Mouse (Mus musculus) hindbrain, embryonic 15.5 days (tissue): ENCODE results near the gene 1700013F07Rik. TPM values are rescaled to one million over a fixed set of nuclear protein-coding genes. Genes with fewer than 3 reads are reported as not detected.
"Not testable (repeated sequence)": the region's sequence is repeated elsewhere in the genome, so short reads cannot be mapped to it uniquely, and the experiment has no call there.

Source experiments
- ATAC-seq: fragments of 200-750 bp; cut with Nextera tagmentation; 2 replicates; pipeline ENCODE4 v1.8.0; 2017; ENCODE audit warnings: low read depth, moderate number of reproducible peaks, moderate TSS enrichment; ENCODE audit not compliant: low FRiP score
- H3K27ac ChIP-seq: fragments of 300-500 bp; sonication (generic); replicated peaks from 2 replicates; pipeline ENCODE4 v1.5.1; 2015; ENCODE audit warnings: mild to moderate bottlenecking, inconsistent platforms
- H3K27me3 ChIP-seq: fragments of 300-500 bp; sonication (generic); 2 replicates; pipeline ENCODE4 v1.6.1; 2015; ENCODE audit warnings: control low read depth, inconsistent platforms
- H3K36me3 ChIP-seq: fragments of 300-500 bp; sonication (generic); 2 replicates; pipeline ENCODE4 v1.6.1; 2015; ENCODE audit warnings: control low read depth, inconsistent platforms
- H3K4me1 ChIP-seq: fragments of 300-500 bp; sonication (generic); replicated peaks from 2 replicates; pipeline ENCODE4 v1.6.1; 2015; ENCODE audit warnings: control low read depth, inconsistent platforms
- H3K4me2 ChIP-seq: fragments of 300-500 bp; sonication (generic); 2 replicates; pipeline ENCODE4 v1.6.1; 2015; ENCODE audit warnings: moderate library complexity, mild to moderate bottlenecking, inconsistent platforms
- H3K4me3 ChIP-seq: fragments of 300-500 bp; sonication (generic); 2 replicates; pipeline ENCODE4 v1.5.1; 2015; ENCODE audit warnings: mild to moderate bottlenecking, inconsistent platforms
- H3K9ac ChIP-seq: fragments of 300-500 bp; sonication (generic); 2 replicates; pipeline ENCODE4 v1.6.1; 2015; ENCODE audit warnings: inconsistent platforms
- H3K9me3 ChIP-seq: fragments of 300-500 bp; sonication (generic); 2 replicates; pipeline ENCODE4 v1.6.1; 2016; ENCODE audit warnings: control low read depth, inconsistent platforms
- WGBS: fragments of 180-500 bp; shearing (Covaris S2); methylation state at CpG from one replicate; pipeline ENCODE4 v1.1.7; 2015; 5-methylcytosine and 5-hydroxymethylcytosine counted together
- polyA plus RNA-seq: library from polyadenylated mRNA; unstranded; fragments of >200 nt; fragmentation: Nextera tagmentation; extraction: Ambion mirVana; gene quantifications from 2 replicates; pipeline ENCODE4 v1.2.1, GENCODE M21; 2015

Gene 1700013F07Rik
- polyA plus RNA-seq, result 2.4 and 2.5 TPM in 2 replicates

DNA sequence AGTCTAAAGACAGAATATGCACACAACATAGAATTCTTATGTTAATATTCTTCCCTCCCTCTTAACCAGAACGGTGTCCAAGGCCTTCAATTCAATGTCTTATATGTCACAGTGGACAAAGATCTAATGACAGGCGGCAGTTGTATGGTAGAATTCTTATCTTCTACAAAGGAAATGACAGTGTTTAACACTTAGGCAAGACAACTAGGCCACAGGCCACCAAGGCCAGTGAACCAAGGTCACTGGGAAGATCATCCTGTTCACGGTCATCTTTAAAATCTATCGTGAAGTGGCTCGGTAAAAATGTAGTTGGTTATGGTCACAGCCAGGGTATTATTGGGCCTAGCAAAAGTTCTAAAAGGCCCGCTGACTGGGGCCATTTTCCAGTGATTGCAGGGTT, at the start of gene 1700013F07Rik:
Gene 1700013F07Rik, plus strand, starts transcription at position 200 of the 400 bp plus-strand sequence.
- no peak for ATAC-seq

DNA sequence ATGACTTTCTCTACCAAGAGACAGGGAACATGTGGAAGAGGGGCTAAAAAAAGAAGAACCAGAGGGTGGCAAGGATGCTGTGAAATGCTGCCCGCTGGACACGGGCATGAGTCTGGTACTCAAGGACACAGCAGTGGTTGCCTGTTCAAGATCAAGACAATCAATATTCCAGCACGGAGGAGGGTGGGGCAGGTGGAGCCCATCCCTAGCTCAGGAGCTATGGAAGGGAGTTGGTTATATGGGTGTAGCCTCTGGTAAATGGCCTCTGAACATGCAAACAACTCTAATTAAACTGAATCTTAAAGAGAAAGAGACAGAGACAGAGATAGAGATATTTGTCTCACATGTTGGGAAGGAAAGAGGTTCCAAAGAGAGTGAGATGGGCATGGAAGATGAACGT, 49.2 kb upstream of the 1700013F07Rik start:
- Histone ChIP-seq H3K36me3 (no peaks in the 10 kb centered on the region), H3K4me1 (no peaks in the 10 kb centered on the region), H3K4me3 (no peak overlapping the region), H3K9me3 (no peaks in the 10 kb centered on the region), H3K9ac (no peak overlapping the region), H3K27me3 (no peaks in the 10 kb centered on the region), H3K27ac (no peak overlapping the region), H3K4me2 (no peak overlapping the region)
- ATAC-seq, result no peak
- WGBS, result 95% methylated on average over 4 of the region's 4 CpGs

More for the DNA sequence above, at the start of gene 1700013F07Rik:
- Histone ChIP-seq H3K4me3 (no peak within 1 kb of the TSS), H3K9me3 (no peaks in the 10 kb centered on the region), H3K27ac (no peak within 1 kb of the TSS), H3K9ac (no peak within 1 kb of the TSS), H3K27me3 (no peaks in the 10 kb centered on the region), H3K4me2 (no peak within 1 kb of the TSS), H3K4me1 (peaks cover 12% of the 10 kb centered on the region), H3K36me3 (no peaks in the 10 kb centered on the region)
- 87% methylated on average over 6 of the region's 6 CpGs for WGBS

DNA sequence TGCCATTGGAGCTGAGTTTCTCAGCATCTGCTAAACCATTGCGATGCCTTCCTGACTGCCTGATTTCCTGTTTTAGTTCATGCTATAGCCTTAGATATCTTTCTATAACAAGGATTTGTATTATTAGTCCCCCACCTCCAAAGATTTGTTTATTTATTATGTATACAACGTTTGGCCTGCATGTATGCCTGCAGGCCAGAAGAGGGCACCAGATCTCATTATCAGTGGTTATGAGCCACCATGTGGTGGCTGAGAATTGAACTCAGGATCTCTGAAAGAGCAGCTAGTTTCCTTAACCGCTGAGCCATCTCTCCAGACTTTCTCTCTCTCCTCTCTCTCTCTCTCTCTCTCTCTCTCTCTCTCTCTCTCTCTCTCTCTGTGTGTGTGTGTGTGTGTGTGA, 44.0 kb upstream of the 1700013F07Rik start:
- Histone ChIP-seq H3K9me3 (no peaks in the 10 kb centered on the region), H3K36me3 (no peaks in the 10 kb centered on the region), H3K27ac (no peak overlapping the region), H3K4me1 (peaks cover under 1% of the 10 kb centered on the region; the same call in 1 of the 2 replicates), H3K27me3 (no peaks in the 10 kb centered on the region), H3K4me3 (no peak overlapping the region), H3K9ac (no peak overlapping the region), H3K4me2 (no peak overlapping the region)
- no peak for ATAC-seq
- 36% methylated on average over 3 of the region's 3 CpGs for WGBS

DNA sequence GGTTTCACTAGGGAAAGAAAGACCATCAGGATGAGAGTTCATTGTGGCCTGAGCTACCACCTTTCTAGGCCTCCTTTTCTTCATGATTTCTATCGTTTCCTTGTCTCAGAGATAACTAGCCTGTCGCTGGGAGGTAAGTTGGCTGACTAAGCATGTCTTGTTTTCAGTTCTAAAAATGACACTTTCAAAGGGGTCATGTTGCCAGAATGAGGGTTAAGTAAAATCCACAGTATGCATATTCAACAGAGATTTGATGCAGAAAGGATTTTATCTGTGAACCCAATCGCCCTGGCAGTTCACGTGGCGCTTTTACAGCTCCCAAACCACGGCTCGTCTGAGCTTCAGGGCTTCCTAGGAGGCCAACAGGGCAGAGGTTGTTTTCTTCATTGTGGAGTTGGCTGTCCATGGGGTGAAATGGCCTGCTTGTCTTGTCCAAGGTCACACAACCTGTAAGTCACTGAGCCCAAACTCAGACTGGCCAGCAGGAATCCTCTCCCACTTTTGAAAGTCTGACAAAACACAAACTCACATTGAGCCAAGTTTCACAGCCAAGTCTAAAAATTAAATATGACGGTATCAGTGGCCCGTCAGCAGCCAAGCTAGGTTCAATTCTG, 39.0 kb upstream of the 1700013F07Rik start:
- 63% methylated on average over 9 of the region's 9 CpGs for WGBS
- peaks cover 14% of the 10 kb centered on the region for H3K4me1 ChIP-seq

DNA sequence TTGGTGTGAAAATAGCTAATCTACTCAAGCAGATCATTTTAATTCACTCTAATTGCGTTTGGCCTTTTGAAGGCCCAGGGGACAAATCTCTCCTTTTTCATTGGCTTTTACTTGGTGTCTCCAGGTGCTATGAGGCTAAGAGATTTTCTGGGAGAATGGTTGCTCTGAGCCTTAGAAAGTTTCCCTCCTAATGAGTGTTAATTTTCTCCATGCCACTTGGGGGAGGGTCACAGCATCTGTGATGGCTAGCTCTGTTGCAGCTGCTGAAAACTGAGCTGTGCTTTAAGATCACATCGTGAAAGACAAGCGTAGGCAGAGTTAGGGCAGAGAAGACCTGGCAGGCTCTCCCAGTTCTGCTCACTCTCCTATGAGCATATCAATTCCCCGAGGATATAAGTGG, 38.5 kb upstream of the 1700013F07Rik start:
- WGBS, result 35% methylated on average over 4 of the region's 4 CpGs
- H3K36me3 ChIP-seq, result no peaks in the 10 kb centered on the region
- peaks cover 14% of the 10 kb centered on the region for H3K4me1 ChIP-seq
- peak overlapping the region; percentile 6; the same call in 1 of the 2 replicates for H3K27ac ChIP-seq
- no peak overlapping the region for H3K9ac ChIP-seq
- no peaks in the 10 kb centered on the region for H3K9me3 ChIP-seq
- peak; percentile 40; the same call in 1 of the 2 replicates for ATAC-seq
- H3K4me2 ChIP-seq, result no peak overlapping the region
- H3K4me3 ChIP-seq, result no peak overlapping the region
- H3K27me3 ChIP-seq, result no peaks in the 10 kb centered on the region

More for the DNA sequence above, 39.0 kb upstream of the 1700013F07Rik start:
- H3K27ac ChIP-seq, result 0 out of 2 replicates have a peak overlapping the region, but pooled peaks have one; percentile 16
- H3K36me3 ChIP-seq, result no peaks in the 10 kb centered on the region
- no peak overlapping the region for H3K9ac ChIP-seq
- no peak overlapping the region for H3K4me2 ChIP-seq
- ATAC-seq, result no peak
- no peaks in the 10 kb centered on the region for H3K9me3 ChIP-seq
- H3K27me3 ChIP-seq, result no peaks in the 10 kb centered on the region
- H3K4me3 ChIP-seq, result no peak overlapping the region

DNA sequence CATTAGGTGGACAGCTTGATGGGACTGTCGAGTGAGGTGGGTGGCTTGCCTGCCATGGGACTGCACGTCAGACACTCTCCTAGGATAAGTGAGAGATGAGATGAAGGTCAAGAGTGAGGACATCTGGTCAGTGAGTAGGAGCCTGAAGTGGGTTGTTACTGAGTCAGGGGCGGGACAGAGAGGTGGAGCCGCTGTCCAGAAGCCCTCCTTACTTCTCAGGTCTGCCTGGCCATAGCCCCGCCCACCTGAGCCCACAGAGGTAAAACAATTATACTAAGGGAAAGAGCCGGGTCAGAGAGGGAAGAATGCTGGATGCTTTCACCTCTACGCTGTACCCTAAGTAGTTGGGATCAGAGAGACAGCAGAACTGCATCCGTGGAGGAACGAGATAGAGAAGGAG, 36.3 kb upstream of the 1700013F07Rik start:
- no peaks in the 10 kb centered on the region for H3K9me3 ChIP-seq
- peaks cover 14% of the 10 kb centered on the region for H3K4me1 ChIP-seq
- no peak overlapping the region for H3K4me3 ChIP-seq
- 47% methylated on average over 9 of the region's 9 CpGs for WGBS
- no peaks in the 10 kb centered on the region for H3K36me3 ChIP-seq
- H3K27ac ChIP-seq, result no peak overlapping the region
- H3K9ac ChIP-seq, result no peak overlapping the region
- no peaks in the 10 kb centered on the region for H3K27me3 ChIP-seq
- no peak overlapping the region for H3K4me2 ChIP-seq
- peak; percentile 27; the same call in 1 of the 2 replicates for ATAC-seq

DNA sequence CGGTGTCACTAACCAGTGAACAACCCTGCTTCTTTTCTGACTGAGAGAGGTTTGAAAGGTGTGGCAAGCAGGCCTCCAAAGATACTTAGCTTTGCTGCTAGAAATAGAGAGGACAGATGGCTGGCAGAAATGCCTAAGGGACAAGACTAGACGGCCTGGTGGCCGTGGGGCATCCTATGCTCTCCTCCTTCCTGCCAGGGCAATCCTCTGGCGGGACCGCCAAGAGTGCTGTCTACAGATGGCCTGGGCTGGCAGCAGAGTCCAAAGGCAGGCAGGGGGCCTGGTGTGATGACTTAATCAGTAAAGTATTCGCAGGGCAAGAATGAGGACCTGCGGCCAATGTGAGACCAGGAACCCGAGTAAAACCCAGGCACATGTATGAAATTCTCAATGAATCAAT, 34.1 kb upstream of the 1700013F07Rik start:
- Histone ChIP-seq H3K9ac (no peak overlapping the region), H3K4me3 (no peak overlapping the region), H3K4me2 (no peak overlapping the region), H3K4me1 (peaks cover 14% of the 10 kb centered on the region), H3K9me3 (no peaks in the 10 kb centered on the region), H3K36me3 (no peaks in the 10 kb centered on the region), H3K27ac (no peak overlapping the region), H3K27me3 (no peaks in the 10 kb centered on the region)
- WGBS, result 58% methylated on average over 8 of the region's 8 CpGs
- no peak for ATAC-seq

DNA sequence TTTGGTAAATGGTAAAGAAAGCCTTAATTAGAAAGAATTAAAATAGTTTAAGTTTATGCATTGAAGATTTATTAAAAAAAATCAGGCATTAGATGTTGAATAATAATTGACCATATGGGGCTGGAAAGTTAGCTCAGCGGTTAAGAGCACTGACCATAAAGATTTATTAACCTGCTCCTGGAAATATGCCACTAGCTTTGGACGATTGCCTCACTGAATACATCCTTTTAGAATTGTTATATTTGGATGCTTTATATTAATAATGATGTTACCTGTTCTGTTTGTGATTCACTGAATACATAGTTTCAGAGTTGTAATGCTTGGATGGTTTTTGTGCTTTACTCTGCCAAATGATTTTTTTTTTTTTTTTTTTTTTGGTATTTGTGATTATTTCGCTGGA, 32.5 kb upstream of the 1700013F07Rik start:
- H3K9me3 ChIP-seq, H3K36me3 ChIP-seq, ATAC-seq, H3K4me3 ChIP-seq, H3K27me3 ChIP-seq, H3K4me2 ChIP-seq, H3K4me1 ChIP-seq, H3K27ac ChIP-seq, H3K9ac ChIP-seq: not testable (repeated sequence)
- 69% methylated on average over 3 of the region's 3 CpGs for WGBS

DNA sequence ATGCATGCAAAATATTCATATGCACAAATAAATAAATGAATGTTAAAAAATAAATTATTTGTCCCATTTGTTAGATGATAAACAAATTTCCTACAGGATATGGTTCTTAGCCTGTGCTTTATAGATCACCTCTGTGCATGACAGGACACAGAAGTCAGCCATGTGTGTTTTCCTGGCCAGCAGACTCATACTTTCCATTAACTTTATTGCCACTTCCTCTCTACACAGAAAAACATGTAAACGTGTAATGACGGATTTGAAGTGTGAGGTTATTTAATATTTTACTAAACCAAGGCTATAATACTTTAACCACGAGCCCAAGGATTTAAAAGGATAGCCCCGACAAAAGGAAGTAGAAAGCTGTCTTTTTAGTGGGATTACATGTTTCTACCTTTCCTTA, 30.0 kb upstream of the 1700013F07Rik start:
- H3K27me3 ChIP-seq, result no peaks in the 10 kb centered on the region
- no peak overlapping the region for H3K4me2 ChIP-seq
- H3K9me3 ChIP-seq, result no peaks in the 10 kb centered on the region
- no peak overlapping the region for H3K9ac ChIP-seq
- 0 out of 2 replicates have a peak, but pooled peaks cover 5% of the 10 kb centered on the region for H3K4me1 ChIP-seq
- H3K27ac ChIP-seq, result no peak overlapping the region
- no peak for ATAC-seq
- no peaks in the 10 kb centered on the region for H3K36me3 ChIP-seq
- H3K4me3 ChIP-seq, result no peak overlapping the region
- WGBS, result 92% methylated on average over 4 of the region's 4 CpGs

DNA sequence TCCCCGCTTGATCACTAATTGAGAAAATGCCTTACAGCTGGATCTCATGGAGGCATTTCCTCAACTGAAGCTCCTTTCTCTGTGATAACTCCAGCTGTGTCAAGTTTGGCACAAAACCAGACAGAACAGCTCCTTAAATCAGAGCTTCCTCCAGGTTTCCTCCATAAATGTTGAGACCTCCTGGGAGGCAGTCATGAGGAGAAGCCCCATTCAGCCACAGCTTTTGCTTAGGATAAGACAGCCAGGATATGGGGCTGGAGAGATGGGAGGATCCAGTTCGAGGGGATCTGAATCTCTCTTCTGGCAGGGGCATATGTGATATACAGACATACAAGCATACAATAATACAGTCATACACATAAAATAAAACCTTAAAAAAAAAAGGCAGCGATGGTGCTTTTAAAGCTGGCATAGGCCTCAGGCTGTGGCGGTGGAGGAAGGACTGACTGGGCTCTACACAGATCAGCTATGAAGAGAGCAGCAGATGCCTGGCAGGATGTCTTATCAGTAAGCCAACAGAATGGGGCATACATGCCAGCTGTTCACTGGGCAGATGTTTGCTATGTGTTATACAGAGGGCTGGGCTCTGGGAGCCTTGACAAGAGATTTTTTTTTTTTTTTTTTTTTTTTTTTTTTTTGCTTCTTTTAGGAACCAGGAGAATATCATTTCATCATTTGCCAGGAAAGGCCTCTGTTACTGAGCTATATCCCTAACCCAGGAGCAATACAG, 25.0 kb upstream of the 1700013F07Rik start:
- whole genome bisulfite sequencing, result 78% methylated on average over 4 of the region's 4 CpGs
- no peak overlapping the region for H3K4me3 ChIP-seq
- no peaks in the 10 kb centered on the region for H3K27me3 ChIP-seq
- no peak for ATAC-seq
- H3K9ac ChIP-seq, result no peak overlapping the region
- H3K27ac ChIP-seq, result no peak overlapping the region; the same call in 1 of the 2 replicates
- H3K4me2 ChIP-seq, result no peak overlapping the region
- H3K4me1 ChIP-seq, result peaks cover 21% of the 10 kb centered on the region
- no peaks in the 10 kb centered on the region for H3K36me3 ChIP-seq
- H3K9me3 ChIP-seq, result no peaks in the 10 kb centered on the region

DNA sequence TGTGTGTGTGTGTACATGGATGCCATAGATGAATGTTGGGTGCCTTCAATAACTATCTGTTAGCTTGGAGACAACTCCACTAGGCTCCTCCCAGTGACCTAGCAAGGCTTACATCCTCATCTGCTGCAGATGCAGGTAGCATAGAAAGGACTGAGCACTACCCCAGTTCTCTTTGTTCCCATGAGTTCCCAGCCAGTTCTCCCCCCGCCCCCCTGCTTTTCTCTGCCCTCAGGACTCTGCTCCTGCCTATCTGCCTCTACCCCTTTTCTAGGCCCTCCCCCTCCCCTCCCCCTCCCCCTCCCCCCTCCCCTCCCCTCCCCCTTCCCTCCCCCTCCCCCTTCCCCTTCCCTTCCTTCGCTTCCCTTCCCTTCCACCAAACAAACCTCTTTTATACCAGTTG, 23.8 kb upstream of the 1700013F07Rik start:
- Histone ChIP-seq H3K4me3 (no peak overlapping the region), H3K27ac (no peak overlapping the region), H3K4me1 (peaks cover 21% of the 10 kb centered on the region), H3K9ac (no peak overlapping the region), H3K4me2 (no peak overlapping the region), H3K9me3 (no peaks in the 10 kb centered on the region), H3K36me3 (no peaks in the 10 kb centered on the region), H3K27me3 (no peaks in the 10 kb centered on the region)
- WGBS, result 21% methylated on average over 2 of the region's 2 CpGs
- no peak for ATAC-seq

DNA sequence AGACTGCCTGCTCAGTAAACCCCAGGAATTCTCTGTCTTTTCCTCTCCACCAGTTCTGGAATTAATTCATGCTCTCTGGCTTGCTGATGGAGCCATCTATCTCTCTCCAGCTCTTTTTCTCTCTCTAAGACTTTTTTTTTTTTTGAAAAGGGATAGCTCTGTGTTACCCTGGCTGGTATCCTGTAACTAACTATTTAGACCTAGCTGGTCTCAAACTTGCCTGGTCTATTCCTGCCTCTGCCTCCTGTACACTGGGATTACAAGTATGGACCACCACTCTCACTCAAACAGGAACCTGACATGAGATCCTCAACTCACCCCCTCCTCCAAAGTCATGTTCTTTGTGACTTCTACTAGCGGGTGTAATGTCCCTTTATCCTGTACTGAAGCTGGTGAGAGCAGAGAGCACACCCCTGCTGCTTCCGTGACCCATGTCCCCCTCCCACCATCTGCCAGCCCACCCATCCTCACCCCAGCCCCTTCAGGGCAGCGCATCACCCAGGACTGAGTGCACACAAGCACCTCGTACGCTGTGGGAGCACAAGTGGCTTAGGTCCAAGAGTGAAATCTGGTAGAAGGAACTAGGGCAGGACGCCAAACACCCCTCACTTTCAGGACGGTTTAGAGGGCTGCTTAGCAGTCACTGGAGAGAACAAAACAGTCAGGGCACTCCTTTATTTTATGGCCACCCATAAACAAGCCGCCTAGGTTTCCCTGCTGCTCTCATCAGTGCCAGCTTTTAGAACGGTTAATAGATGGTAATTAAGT, 23.1 kb upstream of the 1700013F07Rik start:
- H3K4me1 ChIP-seq, result peaks cover 21% of the 10 kb centered on the region
- H3K27me3 ChIP-seq, result no peaks in the 10 kb centered on the region
- no peaks in the 10 kb centered on the region for H3K36me3 ChIP-seq
- H3K9me3 ChIP-seq, result no peaks in the 10 kb centered on the region
- peak overlapping the region; percentile 52 for H3K27ac ChIP-seq
- no peak overlapping the region for H3K9ac ChIP-seq
- H3K4me2 ChIP-seq, result 0 out of 2 replicates have a peak overlapping the region, but pooled peaks have one; percentile 7
- H3K4me3 ChIP-seq, result no peak overlapping the region
- ATAC-seq, result peak; percentile 69
- WGBS, result 8% methylated on average over 9 of the region's 9 CpGs
